Mouse (Mus musculus) spleen, postnatal 4 days (tissue): ENCODE measurements at regions not wholly inside any gene's neighbourhood (a gene's known extent, or its start where the extent isn't known, plus 50 kb on each side); places are given as distances from the start of the nearest gene placed in this dataset.
A peak's percentile ranks its signal among the peaks of the same experiment; 100 is the strongest.
"Not testable (repeated sequence)": the region's sequence is repeated elsewhere in the genome, so short reads cannot be mapped to it uniquely, and the experiment has no call there.

Source experiments
- DNase-seq, 2 experiments: peaks; one replicate each; pipeline ENCODE4 v3.0.0; 2022; ENCODE audit warnings: low spot score in 2 of 2

DNA sequence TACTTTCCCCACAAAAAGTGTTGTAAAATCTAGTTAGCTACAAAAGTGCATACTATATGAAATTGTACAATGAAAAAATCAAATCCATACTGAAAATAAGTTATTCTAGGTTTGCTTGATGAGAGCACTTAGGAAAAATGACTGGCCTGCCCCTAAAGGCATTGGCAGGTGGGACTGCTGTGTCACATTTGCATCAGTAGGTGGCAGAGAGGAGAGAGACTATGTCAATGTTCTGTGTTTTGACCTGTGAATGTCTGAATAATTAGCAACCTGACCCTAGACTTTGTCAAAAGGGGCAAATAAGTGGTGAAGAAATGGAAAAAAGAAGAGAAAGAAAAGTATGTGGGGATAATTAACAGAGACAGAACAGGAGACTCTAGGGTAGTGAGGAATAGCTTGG is 997.0 kb upstream of the Tacstd2 start:
- no peak for DNase-seq

GRCm38 (mm10) chr6:68503937-68504336 is 968.3 kb upstream of the Tacstd2 start:
- no peak for DNase-seq

GRCm38 (mm10) chr6:68481137-68481536 is 945.5 kb upstream of the Tacstd2 start:
- no peak for DNase-seq

DNA sequence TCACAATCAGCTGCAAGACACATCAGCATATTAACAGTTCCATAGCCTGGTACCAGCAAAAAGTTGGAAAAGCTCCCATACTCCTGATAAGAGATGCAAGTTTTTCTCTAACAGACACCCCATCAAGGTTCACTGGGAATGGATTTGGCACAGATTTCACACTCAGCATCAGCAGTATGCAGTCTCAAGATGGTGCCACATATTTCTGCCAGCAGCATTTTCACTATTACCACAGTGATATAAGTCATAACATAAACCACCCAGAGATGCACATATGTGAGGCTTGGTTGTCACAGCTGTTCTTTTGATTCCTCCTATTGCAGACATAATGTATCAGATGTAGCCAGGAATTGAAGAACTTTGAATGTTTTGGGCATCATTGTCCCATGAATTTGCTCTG is 939.3 kb upstream of the Tacstd2 start:
- no peak for DNase-seq

- DNase-seq, result not testable (repeated sequence)
These were observed 917.6 kb upstream of the Tacstd2 start for GRCm38 (mm10) chr6:68453061-68453803.

DNA sequence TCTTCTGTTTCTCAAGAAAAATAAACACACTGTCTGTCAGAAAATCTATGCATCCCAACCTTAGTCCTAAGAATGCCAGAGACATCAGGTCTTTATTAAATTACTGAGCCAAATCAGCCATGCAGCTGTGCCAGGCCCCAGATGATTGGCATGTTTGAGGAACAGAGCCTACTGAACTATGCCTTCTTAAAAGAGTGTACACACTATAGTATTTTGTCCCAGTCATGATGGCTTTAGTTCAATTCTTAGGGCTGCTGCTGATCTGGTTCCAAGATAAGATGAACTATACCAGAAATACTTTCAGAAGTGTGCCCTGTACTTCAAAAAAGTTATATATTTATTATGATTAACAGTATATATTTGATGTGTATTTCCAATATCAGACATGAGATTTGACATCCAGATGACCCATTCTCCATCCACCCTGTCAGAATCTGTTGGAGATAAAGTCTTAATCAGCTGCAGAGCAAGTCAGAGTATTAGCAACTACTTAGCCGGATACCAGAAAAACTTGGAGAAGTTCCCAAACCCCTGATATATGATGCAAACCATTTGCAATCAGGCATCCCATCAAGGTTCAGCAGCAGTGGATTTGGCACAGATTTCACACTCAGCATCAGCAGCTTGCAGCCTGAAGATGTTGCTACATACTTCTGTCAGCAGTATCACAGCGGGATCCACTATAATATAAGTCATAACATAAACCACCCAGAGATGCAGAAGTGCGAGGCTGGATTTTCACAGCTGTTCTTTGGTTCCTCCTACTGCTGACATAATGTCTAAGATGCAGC is 913.6 kb upstream of the Tacstd2 start:
- DNase-seq, result no peak

DNA sequence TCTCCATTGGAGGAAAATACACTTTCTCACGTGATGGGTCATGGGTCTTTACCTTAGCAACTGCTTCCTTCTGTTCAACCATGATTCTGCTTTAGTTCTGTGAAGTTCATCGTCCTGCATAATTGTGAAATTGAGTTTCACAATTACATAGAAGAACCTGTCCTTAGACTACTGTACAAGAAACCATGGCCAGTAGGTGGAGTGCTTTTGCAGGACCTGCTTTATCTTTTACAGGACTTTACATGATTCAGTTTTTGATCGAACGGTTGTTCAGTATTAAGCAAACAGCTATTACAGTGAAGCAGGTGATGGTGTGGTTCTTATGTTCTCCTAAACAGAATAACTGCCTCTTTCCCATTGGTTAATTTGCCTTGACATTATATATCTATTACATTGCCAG is 910.2 kb upstream of the Tacstd2 start:
- no peak for DNase-seq

DNA sequence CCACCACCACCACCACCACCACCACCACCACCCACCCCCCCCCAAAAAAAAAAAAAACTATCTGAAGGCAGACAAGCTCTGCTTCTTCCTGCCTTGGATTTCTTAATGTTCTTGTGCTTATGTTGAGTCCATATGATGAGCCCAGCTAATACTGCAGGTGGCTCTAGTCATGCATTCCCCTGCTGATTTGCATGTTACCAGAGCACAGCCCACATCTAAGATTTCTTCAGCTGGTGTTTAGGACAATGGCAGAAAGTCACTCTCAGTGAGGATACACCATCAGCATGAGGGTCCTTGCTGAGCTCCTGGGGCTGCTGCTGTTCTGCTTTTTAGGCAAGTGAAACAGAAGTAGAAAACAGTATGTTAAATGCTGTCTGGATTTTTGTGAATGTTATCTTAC is 901.6 kb upstream of the Tacstd2 start:
- peak in 1 of 2 experiments; percentile 19 for DNase-seq
